Mouse (Mus musculus) heart, embryonic 11.5 days (tissue): ENCODE results near the gene Fam189b. TPM values are rescaled to one million over a fixed set of nuclear protein-coding genes. Genes with fewer than 3 reads are reported as not detected.

ENCODE experiments used
- microRNA counts: library from miRNA; unstranded; fragments of <30 nt; microRNA quantifications from one replicate; lab custom pipeline; 2015
- microRNA-seq: library from miRNA; unstranded; fragments of <30 nt; microRNA quantifications from one replicate; pipeline ENCODE4, GENCODE M21; 2016; ENCODE audit warnings: borderline number of aligned reads
- polyA plus RNA-seq: library from polyadenylated mRNA; unstranded; fragments of >200 nt; fragmentation: Nextera tagmentation; extraction: Ambion mirVana; gene quantifications from 2 replicates; pipeline ENCODE4 v1.2.1, GENCODE M21; 2014

The Fam189b gene
- polyA plus RNA-seq, 1 experiment from 2014 or later: 11.9 TPM

MicroRNA genes within 50 kb of the gene (microRNA counts, 519-probe panel; counts per million panel counts)
- 32.2 counts per million for microRNA mmu-miR-92b (lab: Ali Mortazavi, UCI)

Small RNA genes lying within 50 kb of the gene (microRNA-seq; reads per million reads assigned to microRNA genes)
- gene Mir92b: 219 reads per million, percentile 71 among the genes with 10 or more reads in this experiment

Other genes with a start within 250 kb of the Fam189b start
- gene Ash1l, start 232.5 kb upstream of the Fam189b start, polyA plus RNA-seq: 14.1 and 18.0 TPM in 2 replicates
- gene Dap3, start 232.0 kb upstream of the Fam189b start, polyA plus RNA-seq: 147 and 150 TPM in 2 replicates
- 7.9 TPM in 2 replicates for gene Rusc1, start 89.8 kb upstream of the Fam189b start, polyA plus RNA-seq
- gene Gm43738, start 82.0 kb upstream of the Fam189b start, polyA plus RNA-seq: not detected in 2 replicates
- gene Fdps, start 81.2 kb upstream of the Fam189b start, polyA plus RNA-seq: 165 and 178 TPM in 2 replicates
- gene Pklr, start 47.0 kb upstream of the Fam189b start, polyA plus RNA-seq: 5.9 and 8.7 TPM in 2 replicates
- gene Hcn3, start 22.9 kb upstream of the Fam189b start, polyA plus RNA-seq: 0.13 and 0.58 TPM in 2 replicates
- 18.7 and 20.1 TPM in 2 replicates for gene Clk2, start 18.3 kb upstream of the Fam189b start, polyA plus RNA-seq
- gene Scamp3, start 5.7 kb upstream of the Fam189b start, polyA plus RNA-seq: 82.8 and 88.3 TPM in 2 replicates
- gene Gba, start 19.8 kb downstream of the Fam189b start, polyA plus RNA-seq: 33.3 and 39.9 TPM in 2 replicates
- gene Thbs3, start 32.0 kb downstream of the Fam189b start, polyA plus RNA-seq: 6.9 and 12.4 TPM in 2 replicates
- gene Mtx1, start 43.9 kb downstream of the Fam189b start, polyA plus RNA-seq: 144 and 145 TPM in 2 replicates
- 0.21 and 0.53 TPM in 2 replicates for gene Muc1, start 45.9 kb downstream of the Fam189b start, polyA plus RNA-seq
- 248 and 274 TPM in 2 replicates for gene Krtcap2, start 62.8 kb downstream of the Fam189b start, polyA plus RNA-seq
- 0.56 and 1.1 TPM in 2 replicates for gene Trim46, start 63.2 kb downstream of the Fam189b start, polyA plus RNA-seq
- gene Dpm3, start 76.2 kb downstream of the Fam189b start, polyA plus RNA-seq: 83.1 and 94.1 TPM in 2 replicates
- gene Slc50a1, start 87.4 kb downstream of the Fam189b start, polyA plus RNA-seq: 37.5 and 40.9 TPM in 2 replicates
- gene Efna1, start 98.0 kb downstream of the Fam189b start, polyA plus RNA-seq: 29.9 and 33.0 TPM in 2 replicates
- gene Efna3, start 139.8 kb downstream of the Fam189b start, polyA plus RNA-seq: 1.9 TPM in 2 replicates
- 9.3 and 10.2 TPM in 2 replicates for gene Efna4, start 154.9 kb downstream of the Fam189b start, polyA plus RNA-seq
- 23.3 and 25.9 TPM in 2 replicates for gene Adam15, start 166.9 kb downstream of the Fam189b start, polyA plus RNA-seq
- 0.07 TPM in 1 of 2 replicates, not detected in the other for gene Dcst2, start 178.8 kb downstream of the Fam189b start, polyA plus RNA-seq
- gene Dcst1, start 182.1 kb downstream of the Fam189b start, polyA plus RNA-seq: 0.17 and 0.21 TPM in 2 replicates
- 1.2 and 2.2 TPM in 2 replicates for gene Zbtb7b, start 211.6 kb downstream of the Fam189b start, polyA plus RNA-seq
- not detected in 2 replicates for gene Lenep, start 219.7 kb downstream of the Fam189b start, polyA plus RNA-seq
- gene Flad1, start 228.7 kb downstream of the Fam189b start, polyA plus RNA-seq: 33.7 and 34.2 TPM in 2 replicates
- gene Cks1b, start 235.2 kb downstream of the Fam189b start, polyA plus RNA-seq: 399 and 411 TPM in 2 replicates
- gene Shc1, start 235.3 kb downstream of the Fam189b start, polyA plus RNA-seq: 42.3 and 51.5 TPM in 2 replicates
- 31.1 and 33.7 TPM in 2 replicates for gene Pygo2, start 247.1 kb downstream of the Fam189b start, polyA plus RNA-seq